Mouse (Mus musculus): ENCODE data around the gene Wnt16.

GRCm38 (mm10) chr6:22290790-22291189 lies 2.8 kb downstream of the Wnt16 start:
- no peak for TF ChIP-seq CTCF (IDR thresholded peaks at IDR 0.05; ENCODE audit: low read depth, low read length)
- TF ChIP-seq POLR2A (IDR thresholded peaks at IDR 0.05; ENCODE audit: borderline replicate concordance, low read depth, low read length), result no peak

Data from bone marrow macrophage, adult 2 months (primary cell).